Mouse (Mus musculus) cerebellum, adult 8-10 months (tissue): ENCODE measurements around the gene Cyp4a14.
"Not testable (repeated sequence)": the region's sequence is repeated elsewhere in the genome, so short reads cannot be mapped to it uniquely, and the experiment has no call there.

Experiments
- DNase-seq: peaks from one replicate; pipeline ENCODE4 v3.0.0; 2022

Gene Cyp4a14

GRCm38 (mm10) chr4:115496001-115496400 is at the start of gene Cyp4a14:
Gene Cyp4a14, minus strand, starts transcription at chr4:115496142.
- no peak for DNase-seq

GRCm38 (mm10) chr4:115545101-115545500 is 49.2 kb upstream of the Cyp4a14 start:
- no peak for DNase-seq

GRCm38 (mm10) chr4:115521766-115522165 is 25.8 kb upstream of the Cyp4a14 start:
- DNase-seq: no peak

GRCm38 (mm10) chr4:115519444-115519843 is 23.5 kb upstream of the Cyp4a14 start:
- no peak for DNase-seq

- DNase-seq: not testable (repeated sequence)
Observed at GRCm38 (mm10) chr4:115518000-115518399, 22.1 kb upstream of the Cyp4a14 start, which contains the start of gene Cyp4a10. Gene Cyp4a10, plus strand, starts transcription at chr4:115518264.

- not testable (repeated sequence) for DNase-seq
Observed at GRCm38 (mm10) chr4:115513964-115514363, 18.0 kb upstream of the Cyp4a14 start.

GRCm38 (mm10) chr4:115497466-115497865 is 1.5 kb upstream of the Cyp4a14 start:
- DNase-seq: no peak

GRCm38 (mm10) chr4:115481006-115481652 is 14.8 kb downstream of the Cyp4a14 start:
- no peak for DNase-seq

- DNase-seq: not testable (repeated sequence)
Observed at GRCm38 (mm10) chr4:115476051-115476450, 19.9 kb downstream of the Cyp4a14 start.

GRCm38 (mm10) chr4:115473585-115473984 is 22.4 kb downstream of the Cyp4a14 start:
- DNase-seq: not testable (repeated sequence)

- no peak for DNase-seq
Observed at GRCm38 (mm10) chr4:115452304-115452703, 43.6 kb downstream of the Cyp4a14 start, which contains the start of gene Cyp4a30b. Gene Cyp4a30b, plus strand, starts transcription at chr4:115452604.

- no peak for DNase-seq
Observed at GRCm38 (mm10) chr4:115450577-115451137, 45.3 kb downstream of the Cyp4a14 start.
